Mouse (Mus musculus) olfactory bulb, adult 2 months (tissue): ENCODE data around the gene Banf1. TPM values are rescaled to one million over a fixed set of nuclear protein-coding genes. Genes with fewer than 3 reads are reported as not detected.
"Not testable (repeated sequence)": the region's sequence is repeated elsewhere in the genome, so short reads cannot be mapped to it uniquely, and the experiment has no call there.

Experiments
- H3K27ac ChIP-seq: fragments of 200-500 bp; 2 replicates; pipeline ENCODE4 v1.5.1; 2012; ENCODE audit warnings: low read depth, low read length; ENCODE audit not compliant: insufficient read depth
- H3K4me1 ChIP-seq: fragments of 200-500 bp; 2 replicates; pipeline ENCODE4 v1.6.1; 2012; ENCODE audit warnings: low read length; ENCODE audit not compliant: control insufficient read depth, insufficient read depth
- H3K4me3 ChIP-seq: fragments of 200-500 bp; 2 replicates; pipeline ENCODE4 v1.5.1; 2012; ENCODE audit warnings: mild to moderate bottlenecking, low read depth, low read length, moderate library complexity; ENCODE audit not compliant: insufficient read depth
- CTCF ChIP-seq: fragments of 200-500 bp; IDR thresholded peaks from 2 replicates; pipeline ENCODE4 v1.5.1; 2012; ENCODE audit warnings: low read depth, mild to moderate bottlenecking, low read length, moderate library complexity; ENCODE audit not compliant: insufficient read depth
- POLR2A ChIP-seq: fragments of 200-500 bp; IDR thresholded peaks from 2 replicates; pipeline ENCODE4 v1.6.1; 2012; ENCODE audit warnings: mild to moderate bottlenecking, low read depth, low read length, moderate library complexity; ENCODE audit not compliant: insufficient read depth
- WGBS: fragments of 180-500 bp; shearing (Covaris S2); methylation state at CpG from one replicate; pipeline ENCODE4 v1.1.7; 2018; 5-methylcytosine and 5-hydroxymethylcytosine counted together
- polyA plus RNA-seq: library from polyadenylated mRNA; stranded (reverse); fragments of >200 nt; gene quantifications from 2 replicates; pipeline ENCODE4 v1.2.4, GENCODE M21; 2012; ENCODE audit warnings: low replicate concordance; ENCODE audit not compliant: missing spikeins, insufficient read depth, insufficient read length

Banf1 gene
- polyA plus RNA-seq, 1 experiment: not detected

- 7% methylated on average over 7 of the region's 7 CpGs for WGBS
- H3K27ac ChIP-seq: peak overlapping the region; percentile 81
- peaks cover 10% of the 10 kb centered on the region for H3K4me1 ChIP-seq
- TF ChIP-seq POLR2A (no peak), CTCF (no peak)
- H3K4me3 ChIP-seq: peak overlapping the region; percentile 37
Measured at GRCm38 (mm10) chr19:5405924-5406323, 39.0 kb upstream of the Banf1 start.

DNA sequence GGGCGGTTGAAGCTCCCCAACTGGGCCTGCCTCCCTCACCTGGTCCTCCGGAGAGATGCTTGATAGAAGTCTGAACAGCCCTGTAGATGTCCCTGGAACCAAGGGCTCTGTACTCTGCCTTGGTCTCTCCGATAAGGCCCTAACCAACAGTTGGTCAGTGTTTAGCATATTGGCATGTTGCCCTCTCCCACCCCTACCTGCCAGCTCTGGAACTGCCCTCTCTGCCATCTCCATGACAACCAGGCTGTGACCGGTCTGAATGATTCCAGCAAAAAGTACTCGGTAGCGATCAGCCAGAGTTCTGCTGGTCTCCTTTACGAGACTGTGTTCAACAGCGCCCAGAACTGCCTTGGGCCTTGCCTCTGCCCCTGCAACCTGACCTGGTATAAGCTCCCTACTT is 35.3 kb upstream of the Banf1 start, which contains the start of gene Tsga10ip:
Tsga10ip (minus strand) TSS at position 234 of the 400 bp plus-strand sequence.
- no peak within 1 kb of the TSS for H3K27ac ChIP-seq
- TF ChIP-seq POLR2A (no peak), CTCF (no peak)
- no peak within 1 kb of the TSS for H3K4me3 ChIP-seq
- peaks cover 3% of the 10 kb centered on the region for H3K4me1 ChIP-seq
- WGBS: 64% methylated on average over 8 of the region's 8 CpGs

- WGBS: 66% methylated on average over 4 of the region's 4 CpGs
- H3K4me1 ChIP-seq, H3K27ac ChIP-seq, H3K4me3 ChIP-seq: not testable (repeated sequence)
Measured at GRCm38 (mm10) chr19:5401073-5401472, 34.1 kb upstream of the Banf1 start.

DNA sequence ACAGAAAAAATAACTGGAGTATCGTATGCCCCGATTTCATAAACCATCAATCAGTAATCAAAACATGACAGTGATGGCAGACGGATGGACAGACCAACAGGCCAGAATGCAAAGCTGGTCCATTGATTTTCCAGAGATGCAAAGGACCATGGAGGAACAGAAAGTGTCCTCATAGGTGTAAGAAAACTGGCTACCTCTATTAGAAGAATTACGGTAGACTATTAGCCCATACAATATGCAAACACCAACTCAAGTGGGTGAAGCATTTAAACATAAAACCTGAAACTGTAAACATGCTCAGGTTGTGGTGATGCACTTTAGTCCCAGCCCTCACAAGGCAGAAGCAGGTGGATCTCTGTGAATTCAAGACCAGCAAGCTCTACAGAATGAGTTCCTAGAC is 28.4 kb upstream of the Banf1 start:
- WGBS: 72% methylated on average over 4 of the region's 4 CpGs
- TF ChIP-seq POLR2A: no peak
- TF ChIP-seq CTCF: no peak
- Histone ChIP-seq H3K27ac (no peak overlapping the region), H3K4me3 (no peak overlapping the region), H3K4me1 (peaks cover 5% of the 10 kb centered on the region)

DNA sequence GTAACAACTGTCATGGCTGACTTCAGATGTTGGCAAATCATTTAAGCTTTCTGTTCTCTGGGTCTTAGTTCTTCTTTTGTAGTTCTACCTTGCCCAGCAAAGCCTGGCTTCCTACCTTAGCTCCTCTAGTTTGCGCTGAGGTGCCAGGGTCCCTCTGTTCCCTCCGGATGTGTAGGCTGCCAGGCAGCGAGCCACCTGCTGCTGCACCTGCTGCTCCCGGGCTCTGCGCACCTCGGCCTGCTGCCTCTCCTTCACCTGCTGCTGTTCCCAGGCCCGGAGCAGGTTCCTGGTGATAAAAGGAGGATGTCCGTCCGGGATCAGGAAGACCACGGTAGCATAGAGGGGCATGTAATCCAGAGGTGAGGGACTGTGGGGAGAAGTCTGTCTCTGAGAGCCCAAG is 27.2 kb upstream of the Banf1 start:
- Histone ChIP-seq H3K27ac (no peak overlapping the region), H3K4me3 (no peak overlapping the region), H3K4me1 (peaks cover 14% of the 10 kb centered on the region)
- no peak for TF ChIP-seq POLR2A
- TF ChIP-seq CTCF: no peak
- WGBS: 62% methylated on average over 10 of the region's 10 CpGs

DNA sequence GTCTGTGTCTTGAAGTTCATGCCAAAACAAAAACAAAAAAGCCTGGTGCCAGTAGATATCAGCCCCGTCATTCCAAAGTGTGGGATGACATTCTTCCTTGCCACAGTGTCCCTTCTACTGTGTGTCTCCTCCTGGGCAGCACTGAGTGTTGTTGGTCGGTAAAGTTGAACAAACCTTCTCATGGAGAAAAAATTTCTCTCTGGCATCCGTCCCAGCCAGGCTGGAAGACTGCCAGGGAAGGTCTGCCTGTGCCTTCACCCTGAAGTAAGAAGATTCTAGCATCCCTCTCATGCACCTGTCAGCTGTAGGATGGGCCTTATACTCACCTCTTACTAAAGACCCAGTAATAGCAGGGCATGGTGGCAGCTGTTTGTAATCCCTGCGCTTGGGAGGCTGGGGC is 25.9 kb upstream of the Banf1 start:
- TF ChIP-seq POLR2A (no peak), CTCF (no peak)
- 23% methylated on average over 4 of the region's 4 CpGs for WGBS

DNA sequence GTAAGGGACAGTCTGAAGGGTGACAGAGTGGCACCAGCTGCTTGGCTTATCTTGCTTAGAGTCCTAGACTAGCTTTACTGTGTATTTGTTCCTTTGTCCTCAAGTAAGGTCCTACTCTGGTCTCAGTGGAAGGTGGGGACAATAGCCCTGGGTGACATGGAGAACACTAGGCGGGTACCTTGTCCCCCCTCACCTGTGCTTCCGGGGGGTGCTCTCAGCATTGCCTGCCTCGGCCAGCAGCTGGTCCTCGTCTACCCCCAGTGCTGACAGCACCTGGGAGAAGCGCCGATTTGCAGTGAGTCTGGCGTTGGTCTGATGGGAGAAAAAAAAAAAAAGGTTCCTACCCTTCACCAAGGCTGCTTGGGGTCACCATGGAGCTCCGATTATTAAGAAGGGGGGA is 23.4 kb upstream of the Banf1 start:
- 85% methylated on average over 8 of the region's 8 CpGs for WGBS
- Histone ChIP-seq H3K4me3 (no peak overlapping the region), H3K27ac (no peak overlapping the region), H3K4me1 (peaks cover 20% of the 10 kb centered on the region)
- TF ChIP-seq CTCF (no peak), POLR2A (no peak)

More for the DNA sequence above, 25.9 kb upstream of the Banf1 start:
- Histone ChIP-seq H3K27ac (no peak overlapping the region), H3K4me3 (no peak overlapping the region), H3K4me1 (peaks cover 15% of the 10 kb centered on the region)

DNA sequence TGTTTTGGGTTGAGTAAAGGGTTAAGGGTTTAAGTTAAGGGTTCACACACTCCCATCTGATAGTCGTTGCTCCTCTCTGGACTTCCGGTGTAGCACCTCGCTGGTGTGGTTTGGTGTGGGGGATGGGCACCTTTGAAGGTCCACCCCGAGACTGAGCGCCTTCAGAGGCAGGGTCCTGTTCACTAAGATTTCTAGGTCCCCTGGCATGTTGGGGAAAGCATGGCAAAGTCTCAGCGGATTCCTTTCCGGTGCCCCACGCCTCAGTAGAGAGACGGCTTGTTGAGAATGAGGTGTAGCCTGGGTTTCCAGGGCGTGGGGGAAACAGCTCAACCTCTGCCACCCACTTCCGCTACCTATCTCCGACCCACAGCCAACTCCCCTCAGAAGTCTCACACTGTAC is 22.7 kb upstream of the Banf1 start:
- Histone ChIP-seq H3K4me3 (peak overlapping the region; percentile 27), H3K27ac (no peak overlapping the region), H3K4me1 (peaks cover 20% of the 10 kb centered on the region)
- WGBS: 57% methylated on average over 12 of the region's 12 CpGs
- TF ChIP-seq POLR2A (no peak), CTCF (no peak)

- TF ChIP-seq POLR2A: peak; percentile 65
- TF ChIP-seq CTCF: no peak
- peak within 1 kb of the TSS; percentile 47; the same call in 1 of the 2 replicates for H3K27ac ChIP-seq
- 2% methylated on average over 43 of the region's 43 CpGs for WGBS
Measured at GRCm38 (mm10) chr19:5388588-5389242, 21.7 kb upstream of the Banf1 start, which contains the start of gene Sart1. Gene Sart1, minus strand, starts transcription at chr19:5388703.

More at GRCm38 (mm10) chr19:5388588-5389242, 21.7 kb upstream of the Banf1 start, which contains the start of gene Sart1:
- peak within 1 kb of the TSS; percentile 84 for H3K4me3 ChIP-seq
- peaks cover 20% of the 10 kb centered on the region for H3K4me1 ChIP-seq
